Comparison of ENCODE assay signal across 14 mouse cellular contexts in genomic region chr1:58954578-58955410, GRCm38 (mm10). TPM values are rescaled to one million over a fixed set of nuclear protein-coding genes. Genes with fewer than 3 reads are reported as not detected.
DNase-seq lines count a peak whose midpoint lies in the region; ATAC-seq and TF ChIP-seq lines count a peak whose summit lies in the region.
"Had no signal": no experiment of that assay in that cellular context is flagged by ENCODE, and none has a peak within 500 bp of the region (broad histone marks: within the 10 kb centered on the region; RNA-seq: fewer than 3 reads in every experiment).

No protein-coding gene starts in this region.

- no peaks in the 10 kb centered on the region for H3K9me3 ChIP-seq in heart, embryonic 11.5 days (replicated peaks; ENCODE audit: control insufficient read depth, low read length)
- no peaks in the 10 kb centered on the region for H3K9me3 ChIP-seq in G1E (replicated peaks)
- no peaks in the 10 kb centered on the region for H3K9me3 ChIP-seq in liver, embryonic 15.5 days (replicated peaks)
- no peaks in the 10 kb centered on the region for H3K9me3 ChIP-seq in hindbrain, embryonic 12.5 days (replicated peaks)
- H3K9me3 ChIP-seq: embryonic facial prominence, embryonic 10.5 days; hindbrain, embryonic 13.5 days had no signal

- no peak for TF ChIP-seq CTCF in G1E (IDR thresholded peaks at IDR 0.05; ENCODE audit: low read depth, low read length)
- no peak for TF ChIP-seq CTCF in bone marrow, adult 2 months (IDR thresholded peaks at IDR 0.05; ENCODE audit: control insufficient read depth, insufficient read depth, low read length)

- no peaks in the 10 kb centered on the region for H3K36me3 ChIP-seq in heart, embryonic 11.5 days (ENCODE audit: control insufficient read depth, insufficient read depth, low read length)
- peaks cover 40% of the 10 kb centered on the region for H3K36me3 ChIP-seq in G1E (replicated peaks)
- peaks cover 33% of the 10 kb centered on the region for H3K36me3 ChIP-seq in liver, embryonic 15.5 days (replicated peaks)
- H3K36me3 ChIP-seq in hindbrain, embryonic 12.5 days = no peaks in the 10 kb centered on the region
- H3K36me3 ChIP-seq: embryonic facial prominence, embryonic 10.5 days; hindbrain, embryonic 13.5 days had no signal

- peaks cover 71% of the 10 kb centered on the region for H3K4me1 ChIP-seq in heart, embryonic 11.5 days (ENCODE audit: control insufficient read depth, insufficient read depth, low read length)
- H3K4me1 ChIP-seq in G1E (ENCODE audit: insufficient read depth, low read depth, low read length) = peaks cover 84% of the 10 kb centered on the region
- H3K4me1 ChIP-seq in bone marrow, adult 2 months (ENCODE audit: control insufficient read depth, insufficient read depth, low read length) = peaks cover 18% of the 10 kb centered on the region
- H3K4me1 ChIP-seq in liver, embryonic 15.5 days (replicated peaks) = peaks cover 88% of the 10 kb centered on the region
- H3K4me1 ChIP-seq in hindbrain, embryonic 12.5 days = peaks cover 7% of the 10 kb centered on the region; the same call in 1 of the 2 replicates

- no peak for TF ChIP-seq POLR2A in bone marrow, adult 2 months (IDR thresholded peaks at IDR 0.05; ENCODE audit: borderline replicate concordance, control insufficient read depth, low read depth, low read length)

- peak overlapping the region; percentile 85 for H3K27ac ChIP-seq in heart, embryonic 11.5 days (ENCODE audit: low read depth, low read length)
- peak overlapping the region; percentile 90 for H3K27ac ChIP-seq in bone marrow, adult 2 months (ENCODE audit: control insufficient read depth, insufficient read depth, low read depth, low read length, poor library complexity)
- peak overlapping the region; percentile 97 for H3K27ac ChIP-seq in liver, embryonic 15.5 days (replicated peaks)
- no peak overlapping the region for H3K27ac ChIP-seq in hindbrain, embryonic 12.5 days
- H3K27ac ChIP-seq: embryonic facial prominence, embryonic 10.5 days; hindbrain, embryonic 13.5 days had no signal

- 68% methylated on average over 8 of the region's 8 CpGs for WGBS in heart, embryonic 11.5 days (ENCODE audit: insufficient replicate concordance)
- 51% methylated on average over 8 of the region's 8 CpGs for WGBS in bone marrow, adult 2 months
- 35% methylated on average over 8 of the region's 8 CpGs for WGBS in liver, embryonic 15.5 days (ENCODE audit: insufficient replicate concordance)
- 84% methylated on average over 8 of the region's 8 CpGs for WGBS in hindbrain, embryonic 12.5 days

- no peak overlapping the region for H3K4me3 ChIP-seq in heart, embryonic 11.5 days (ENCODE audit: low read depth, low read length)
- H3K4me3 ChIP-seq in G1E (ENCODE audit: low read depth, low read length) = peak overlapping the region; percentile 56; the same call in 1 of the 2 replicates
- no peak overlapping the region for H3K4me3 ChIP-seq in bone marrow, adult 2 months (replicated peaks; ENCODE audit: control insufficient read depth, low read depth, low read length)
- H3K4me3 ChIP-seq in liver, embryonic 15.5 days (replicated peaks) = peak overlapping the region; percentile 52
- H3K4me3 ChIP-seq in hindbrain, embryonic 12.5 days = no peak overlapping the region
- H3K4me3 ChIP-seq: embryonic facial prominence, embryonic 10.5 days; hindbrain, embryonic 13.5 days had no signal

- no peak for DNase-seq in heart, postnatal 36 days
- DNase-seq in G1E (ENCODE audit: low spot score) = no peak
- DNase-seq: cerebellum, postnatal 25 days; kidney, postnatal 36 days; lung, postnatal 4 days; thymus, adult 18-20 months had no signal

- H3K9ac ChIP-seq in heart, embryonic 11.5 days (ENCODE audit: low read depth, low read length) = no peak overlapping the region; the same call in 1 of the 2 replicates
- H3K9ac ChIP-seq in liver, embryonic 15.5 days = peak overlapping the region; percentile 58
- no peak overlapping the region for H3K9ac ChIP-seq in hindbrain, embryonic 12.5 days
- H3K9ac ChIP-seq: hindbrain, embryonic 13.5 days had no signal

- ATAC-seq in heart, embryonic 11.5 days (replicated peaks; ENCODE audit: insufficient number of reproducible peaks, low FRiP score, low TSS enrichment) = no peak
- ATAC-seq in G1E (ENCODE audit: extremely low read depth, insufficient number of reproducible peaks, low FRiP score, poor library complexity, severe bottlenecking) = no peak
- ATAC-seq in liver, embryonic 15.5 days (ENCODE audit: insufficient read depth) = no peak
- ATAC-seq in hindbrain, embryonic 12.5 days (ENCODE audit: low FRiP score) = no peak
- no peak for ATAC-seq in inflammation-experienced regulatory T-cells, adult 6 months
- ATAC-seq: midbrain, embryonic 16.5 days had no signal

- intact Hi-C loops in heart, postnatal 36 days (cut with DNase I) = no loop called here

- H3K4me2 ChIP-seq in heart, embryonic 11.5 days = peak overlapping the region; percentile 2
- peak overlapping the region; percentile 69 for H3K4me2 ChIP-seq in liver, embryonic 15.5 days
- H3K4me2 ChIP-seq in hindbrain, embryonic 12.5 days (replicated peaks) = no peak overlapping the region
- H3K4me2 ChIP-seq: hindbrain, embryonic 13.5 days had no signal

- no peaks in the 10 kb centered on the region for H3K27me3 ChIP-seq in heart, embryonic 11.5 days (ENCODE audit: control insufficient read depth, insufficient read depth, low read length)
- H3K27me3 ChIP-seq in G1E (ENCODE audit: insufficient read depth, low read length) = no peaks in the 10 kb centered on the region
- no peaks in the 10 kb centered on the region for H3K27me3 ChIP-seq in liver, embryonic 15.5 days
- no peaks in the 10 kb centered on the region for H3K27me3 ChIP-seq in hindbrain, embryonic 12.5 days
- H3K27me3 ChIP-seq: hindbrain, embryonic 13.5 days had no signal

RNA-seq across cellular contexts. Expression of gene Trak2, which starts 18.4 kb away (rescaled TPM):
- polyA plus RNA-seq in heart, embryonic 11.5 days (2014; fragmentation: Nextera tagmentation; extraction: Ambion mirVana) = 29.8 and 33.9 TPM in 2 replicates
- 100 to 1,000 TPM; 165 to 186 TPM for total RNA-seq in heart, postnatal 36 days (2021)
- 88.5 and 143 TPM in 2 replicates for total RNA-seq in G1E (2014; fragmentation: Nextera tagmentation)
- total RNA-seq in G1E (2017) = 55.3 and 59.9 TPM in 2 replicates
- polyA plus RNA-seq in G1E (2012) = 89.6 and 110 TPM in 2 replicates
- 87.3 and 99.9 TPM in 2 replicates for polyA plus RNA-seq in bone marrow, adult 2 months (2011; ENCODE audit: insufficient read depth, insufficient read length, low replicate concordance, missing spikeins)
- polyA plus RNA-seq in liver, embryonic 15.5 days (2015; fragmentation: Nextera tagmentation; extraction: Ambion mirVana) = 53.1 and 57.4 TPM in 2 replicates
- 19.4 and 23.6 TPM in 2 replicates for polyA plus RNA-seq in hindbrain, embryonic 12.5 days (2016; fragmentation: Nextera tagmentation; extraction: Ambion mirVana)
- polyA plus RNA-seq in inflammation-experienced regulatory T-cells, adult 6 months (2017; shearing (Covaris generic)) = 10 to 100 TPM; 18.2 to 19.0 (median 18.6) TPM

RNA-seq across cellular contexts. Expression of gene Stradb, which starts 18.5 kb away (rescaled TPM):
- 26.9 and 27.5 TPM in 2 replicates for polyA plus RNA-seq in heart, embryonic 11.5 days (2014; fragmentation: Nextera tagmentation; extraction: Ambion mirVana)
- total RNA-seq in heart, postnatal 36 days (2021) = 10 to 100 TPM; 70.2 to 70.6 TPM
- total RNA-seq in G1E (2014; fragmentation: Nextera tagmentation) (82.2 and 115 TPM in 2 replicates), G1E (2017) (21.1 and 23.3 TPM in 2 replicates)
- 4.8 and 6.3 TPM in 2 replicates for polyA plus RNA-seq in G1E (2012)
- polyA plus RNA-seq in bone marrow, adult 2 months (2011; ENCODE audit: insufficient read depth, insufficient read length, low replicate concordance, missing spikeins) = 36.5 and 64.4 TPM in 2 replicates
- 48.9 and 51.7 TPM in 2 replicates for polyA plus RNA-seq in liver, embryonic 15.5 days (2015; fragmentation: Nextera tagmentation; extraction: Ambion mirVana)
- 45.1 and 45.8 TPM in 2 replicates for polyA plus RNA-seq in hindbrain, embryonic 12.5 days (2016; fragmentation: Nextera tagmentation; extraction: Ambion mirVana)
- polyA plus RNA-seq in inflammation-experienced regulatory T-cells, adult 6 months (2017; shearing (Covaris generic)) = 10 to 100 TPM in 2 of 3 experiments, 1 to 10 TPM in 1; 9.3 to 12.4 (median 12.2) TPM

Comparison
In these comparisons a context has a peak if more than half of its experiments do, and no peak if none do; other contexts are left out.
1. H3K4me3 ChIP-seq: peak in G1E (single experiment) and liver, embryonic 15.5 days (single experiment); none in heart, embryonic 11.5 days (single experiment), bone marrow, adult 2 months (single experiment) and hindbrain, embryonic 12.5 days (single experiment).